Mouse (Mus musculus): Measurements from ENCODE around the gene Gm10750.
"Not testable (repeated sequence)": the region's sequence is repeated elsewhere in the genome, so short reads cannot be mapped to it uniquely, and the experiment has no call there.

The Gm10750 gene

DNA sequence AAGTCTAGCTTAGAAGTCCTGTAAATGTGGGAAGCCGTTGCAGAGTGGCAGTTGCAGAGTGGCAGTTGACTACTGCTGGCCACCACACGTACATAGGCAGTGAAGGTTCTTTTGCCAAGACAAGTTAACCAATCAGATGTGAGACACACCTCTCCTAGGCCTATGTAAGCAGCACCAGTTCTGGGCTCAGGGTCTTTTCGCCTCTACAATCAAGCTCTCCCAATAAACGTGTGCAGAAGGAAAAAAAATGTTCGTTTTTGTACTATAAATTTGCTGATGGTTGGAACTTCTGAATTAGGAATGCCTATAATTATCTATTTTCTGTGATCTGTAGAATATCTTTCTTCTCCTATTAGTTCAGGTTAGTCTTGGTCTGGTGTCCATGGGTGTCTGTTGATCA, at the start of gene Gm10750:
Gene Gm10750, minus strand, starts transcription at position 101 of the 400 bp plus-strand sequence.
- not testable (repeated sequence) for DNase-seq

DNA sequence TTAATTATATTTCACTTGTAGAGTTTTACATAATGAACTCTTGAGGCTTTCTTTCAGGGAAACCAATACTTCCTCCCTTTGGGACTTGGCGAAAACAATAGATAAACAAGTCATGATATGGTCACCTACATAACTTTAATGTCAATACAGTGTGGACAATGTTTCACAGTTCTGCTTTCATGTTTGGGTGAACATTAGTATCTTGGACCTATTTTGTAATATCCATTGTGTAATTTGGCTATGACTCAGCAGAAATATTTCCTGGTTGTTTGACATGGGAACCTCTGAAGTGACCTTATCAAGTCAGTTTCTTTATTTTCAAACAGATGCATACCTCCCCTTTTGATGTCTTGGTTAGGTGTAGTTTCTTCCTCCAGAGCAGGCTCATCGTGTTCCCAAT, 12.2 kb downstream of the Gm10750 start:
- no peak for DNase-seq

DNA sequence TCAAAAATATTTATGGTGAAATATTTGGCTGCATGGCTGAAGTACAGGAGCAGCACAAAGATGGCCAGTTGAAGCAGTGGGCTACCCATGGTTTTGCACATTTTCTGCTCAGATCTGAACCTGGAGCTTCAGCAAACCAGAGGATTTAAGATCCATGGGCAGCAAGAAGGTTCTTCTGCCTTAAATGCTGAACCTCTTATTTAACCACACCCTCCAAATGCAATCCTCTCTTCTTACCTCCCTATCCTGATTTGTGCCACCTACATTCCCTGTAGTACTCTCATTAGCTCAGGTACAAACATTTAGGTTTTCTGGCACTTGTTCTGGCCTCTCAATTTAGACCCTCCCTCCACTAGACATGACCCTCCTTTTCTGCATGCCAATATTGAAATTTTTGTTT, 13.9 kb downstream of the Gm10750 start, which contains the start of gene Gm1330:
Gene Gm1330, minus strand, starts transcription at position 101 of the 400 bp plus-strand sequence.
- no peak for DNase-seq

DNA sequence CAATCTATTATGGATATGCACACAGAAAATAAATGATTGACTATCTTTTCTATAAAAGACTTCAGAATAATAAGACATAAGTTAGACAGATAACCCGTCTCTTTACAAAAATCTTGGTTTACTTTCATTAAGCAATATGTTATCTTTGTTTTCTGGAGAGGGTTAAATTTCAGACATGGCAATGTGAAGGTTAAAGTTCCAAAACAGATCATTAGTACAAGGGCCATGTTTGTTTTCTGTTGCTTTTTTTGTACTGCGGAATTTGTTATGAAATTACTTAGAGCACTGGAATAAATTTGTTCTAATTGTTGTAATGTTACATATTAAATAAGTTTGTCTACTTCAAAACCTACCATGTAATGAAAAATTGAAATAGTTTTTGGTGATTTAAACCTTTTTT, 21.9 kb downstream of the Gm10750 start:
- no peak for DNase-seq
